Mouse (Mus musculus) lung, adult 2 months (tissue): ENCODE results near the gene Tctex1d2. TPM values are rescaled to one million over a fixed set of nuclear protein-coding genes. Genes with fewer than 3 reads are reported as not detected.
A peak's percentile ranks its signal among the peaks of the same experiment; 100 is the strongest.

Source experiments
- DNase-seq: peaks from one replicate; pipeline ENCODE4 v3.0.0; 2022
- H3K4me1 ChIP-seq: fragments of 200-500 bp; 2 replicates; pipeline ENCODE4 v1.6.1; 2011; ENCODE audit warnings: low read length; ENCODE audit not compliant: control insufficient read depth, insufficient read depth
- H3K4me3 ChIP-seq: fragments of 200-500 bp; replicated peaks from 2 replicates; pipeline ENCODE3; 2011; ENCODE audit warnings: low read depth, mild to moderate bottlenecking, control low read depth, low read length; ENCODE audit errors: extremely low read depth
- CTCF ChIP-seq: fragments of 200-500 bp; IDR thresholded peaks from 2 replicates; pipeline ENCODE4 v1.5.1; 2011; ENCODE audit warnings: mild to moderate bottlenecking, low read length, control low read depth; ENCODE audit not compliant: insufficient read depth
- POLR2A ChIP-seq: fragments of 200-500 bp; IDR thresholded peaks from 2 replicates; pipeline ENCODE4 v1.6.1; 2011; ENCODE audit warnings: low read depth, mild to moderate bottlenecking, control low read depth, low read length, borderline replicate concordance; ENCODE audit errors: extremely low read depth
- WGBS: fragments of 180-500 bp; shearing (Covaris S2); methylation state at CpG from one replicate; pipeline ENCODE4 v1.1.7; 2018; 5-methylcytosine and 5-hydroxymethylcytosine counted together
- polyA plus RNA-seq: library from polyadenylated mRNA; depleted of rRNA; stranded (reverse); fragments of >200 nt; gene quantifications from 2 replicates; pipeline ENCODE4 v1.2.3, GENCODE M21; 2012; rRNA removed

Gene Tctex1d2
- polyA plus RNA-seq, result 3.3 and 5.5 TPM in 2 replicates

DNA sequence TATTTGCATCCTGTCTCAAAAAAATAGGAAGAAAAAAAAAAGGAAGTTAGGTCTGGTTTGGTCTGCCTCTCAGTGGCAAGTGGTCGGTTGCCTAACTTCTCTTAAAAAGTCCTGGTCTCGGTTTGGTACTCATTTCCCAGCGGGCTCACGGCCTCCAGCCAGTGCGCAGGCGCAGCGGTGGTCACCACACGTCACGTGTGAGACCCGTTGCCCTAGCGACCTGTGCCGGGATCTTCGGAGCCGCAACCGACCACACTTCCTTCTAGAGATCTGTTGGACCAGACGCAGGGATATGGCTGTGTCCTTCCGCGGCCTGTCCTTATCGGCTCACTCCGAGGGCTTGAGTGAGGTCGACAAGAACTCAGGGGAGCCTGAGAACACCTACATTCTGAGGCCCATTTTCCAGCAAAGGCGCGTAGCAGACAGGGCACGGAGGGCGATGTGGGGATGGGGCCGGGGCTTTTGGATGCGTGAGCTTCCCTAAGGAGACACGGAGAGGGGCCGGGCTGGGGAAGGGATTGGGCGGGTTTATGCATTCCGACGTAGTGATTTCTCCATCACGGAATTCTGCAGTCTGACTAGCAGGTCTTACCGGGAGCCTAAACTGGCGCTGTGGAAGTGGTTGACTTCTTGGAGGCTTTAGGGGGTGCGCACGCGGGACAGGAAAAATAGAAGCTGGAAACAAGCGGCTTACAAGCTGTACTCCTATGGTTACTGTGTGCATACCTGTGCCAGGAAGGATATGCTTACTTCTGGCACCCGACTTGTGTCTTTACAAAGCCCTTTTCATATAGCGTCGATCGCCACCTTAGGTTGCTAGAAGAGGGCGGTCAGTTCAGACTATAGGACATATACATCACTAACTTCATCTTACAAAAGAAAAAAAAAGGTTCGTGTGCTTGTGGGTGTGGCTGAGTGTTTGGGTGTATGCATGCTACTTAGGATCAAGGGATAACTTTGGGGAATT lies at the start of gene Tctex1d2:
Tctex1d2 (plus strand) TSS at position 186 of the 967 bp plus-strand sequence.
- DNase-seq, result peak; percentile 90
- Histone ChIP-seq H3K4me3 (peak within 1 kb of the TSS; percentile 99), H3K4me1 (peaks cover 3% of the 10 kb centered on the region; the same call in 1 of the 2 replicates)
- under 1% methylated on average over 45 of the region's 45 CpGs for WGBS
- TF ChIP-seq CTCF (no peak), POLR2A (peak; percentile 87; the same call in 1 of the 2 replicates)

DNA sequence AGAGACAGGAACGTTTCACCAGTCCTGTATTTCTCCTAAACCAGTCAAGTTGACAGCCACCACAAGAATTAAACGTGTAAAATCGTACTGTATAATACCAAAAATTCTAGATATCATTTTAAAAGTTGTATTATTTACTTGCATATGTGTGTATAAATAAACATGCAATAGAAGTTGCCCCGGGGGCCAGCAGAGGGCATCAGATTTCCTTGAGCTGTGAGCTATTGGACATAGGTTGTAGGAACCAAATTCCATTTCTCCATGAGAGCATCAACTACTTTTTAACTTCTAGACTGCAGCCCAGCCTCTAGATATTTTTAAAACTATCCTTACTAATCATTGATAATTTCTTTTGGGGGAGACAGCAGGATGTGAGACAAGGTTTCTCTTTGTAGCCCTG lies 48.2 kb upstream of the Tctex1d2 start:
- Histone ChIP-seq H3K4me3 (no peak overlapping the region), H3K4me1 (no peaks in the 10 kb centered on the region)
- 81% methylated on average over 4 of the region's 4 CpGs for WGBS
- DNase-seq, result no peak
- no peak for TF ChIP-seq CTCF
- TF ChIP-seq POLR2A, result no peak

DNA sequence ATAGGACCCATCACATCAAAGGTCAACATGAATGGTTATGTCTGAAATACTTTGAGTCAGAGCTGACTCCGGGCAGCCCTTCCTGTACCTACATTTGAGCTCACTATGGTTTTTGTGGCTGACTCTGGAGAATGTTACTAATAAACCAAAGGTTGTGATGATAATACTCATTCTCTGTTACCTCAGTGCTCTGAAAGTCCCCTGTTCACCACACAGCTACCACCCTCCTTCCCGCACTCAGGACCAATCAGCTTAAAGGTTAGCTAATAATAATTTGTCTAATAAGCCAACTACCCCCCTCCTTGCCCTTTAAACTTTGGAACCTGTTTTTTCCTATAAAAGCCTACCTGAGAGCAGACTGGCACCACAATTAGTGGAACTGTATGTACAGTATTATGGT lies 39.9 kb upstream of the Tctex1d2 start:
- no peak for TF ChIP-seq CTCF
- no peak for TF ChIP-seq POLR2A
- Histone ChIP-seq H3K4me3 (no peak overlapping the region), H3K4me1 (no peaks in the 10 kb centered on the region)
- WGBS, result 93% methylated on average over 2 of the region's 2 CpGs
- no peak for DNase-seq

DNA sequence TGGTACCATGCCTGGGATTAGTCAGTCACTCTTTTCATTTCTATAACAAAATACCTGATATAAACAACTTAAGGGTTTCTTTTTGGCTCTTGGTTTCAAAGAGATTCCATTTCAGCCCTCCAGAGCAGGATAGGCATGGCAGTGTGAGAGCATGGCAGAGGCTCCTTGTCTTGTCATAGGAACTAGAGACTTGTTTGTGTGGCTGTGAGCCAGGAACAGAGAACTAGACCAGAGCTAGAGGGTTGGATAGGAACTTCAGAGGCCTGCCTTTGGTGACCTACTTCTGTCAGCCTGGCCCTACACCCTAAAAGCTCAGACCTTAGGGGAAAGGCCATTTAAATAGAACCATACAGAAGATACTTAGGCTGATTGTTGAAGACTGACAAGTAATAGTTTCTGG lies 36.6 kb upstream of the Tctex1d2 start:
- H3K4me3 ChIP-seq, result no peak overlapping the region
- no peak for DNase-seq
- no peak for TF ChIP-seq POLR2A
- TF ChIP-seq CTCF, result no peak
- H3K4me1 ChIP-seq, result no peaks in the 10 kb centered on the region

DNA sequence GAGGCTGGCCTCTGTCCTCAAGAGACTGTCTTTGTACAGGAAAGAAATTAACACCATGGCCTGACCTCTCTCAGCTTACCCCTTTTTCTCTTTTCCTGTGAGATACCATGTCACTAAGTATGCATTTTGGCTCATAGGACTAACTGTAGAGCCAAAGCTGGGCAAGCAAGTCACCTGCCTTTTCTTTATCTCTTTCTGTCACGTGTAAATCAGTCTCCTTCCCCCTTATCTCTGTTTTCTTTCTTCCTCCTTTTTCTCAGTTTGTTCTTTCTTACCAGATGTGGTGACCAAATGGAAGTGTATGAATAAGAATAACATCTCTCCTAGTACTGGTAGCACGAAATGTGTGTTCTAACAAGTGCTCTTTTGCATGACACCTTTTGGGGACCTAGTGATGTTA lies 34.6 kb upstream of the Tctex1d2 start:
- Histone ChIP-seq H3K4me3 (no peak overlapping the region), H3K4me1 (no peaks in the 10 kb centered on the region)
- no peak for TF ChIP-seq CTCF
- no peak for TF ChIP-seq POLR2A
- DNase-seq, result no peak
- 79% methylated on average over 2 of the region's 2 CpGs for WGBS

DNA sequence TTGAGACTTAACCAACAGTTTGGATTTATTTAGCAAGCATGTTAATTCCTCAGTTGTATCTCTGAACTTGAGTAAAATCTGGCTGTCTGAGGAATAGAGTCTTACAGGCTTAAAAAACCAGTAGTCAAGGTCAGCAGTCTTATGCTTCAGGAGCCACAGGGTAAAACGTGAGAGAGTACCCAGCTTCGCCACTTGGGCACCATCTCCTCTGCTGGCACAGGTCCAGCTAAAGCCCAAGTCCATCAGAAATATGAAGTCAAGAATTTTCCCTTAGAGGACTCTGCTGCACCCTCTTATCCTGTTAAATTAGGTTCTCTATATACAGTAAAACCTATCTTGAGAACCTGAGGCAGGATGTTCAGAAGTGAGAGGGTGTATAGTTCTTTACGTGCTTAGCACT lies 32.7 kb upstream of the Tctex1d2 start:
- DNase-seq, result no peak
- no peak for TF ChIP-seq CTCF
- TF ChIP-seq POLR2A, result no peak
- Histone ChIP-seq H3K4me3 (no peak overlapping the region), H3K4me1 (no peaks in the 10 kb centered on the region)
- WGBS, result 73% methylated on average over 3 of the region's 3 CpGs

DNA sequence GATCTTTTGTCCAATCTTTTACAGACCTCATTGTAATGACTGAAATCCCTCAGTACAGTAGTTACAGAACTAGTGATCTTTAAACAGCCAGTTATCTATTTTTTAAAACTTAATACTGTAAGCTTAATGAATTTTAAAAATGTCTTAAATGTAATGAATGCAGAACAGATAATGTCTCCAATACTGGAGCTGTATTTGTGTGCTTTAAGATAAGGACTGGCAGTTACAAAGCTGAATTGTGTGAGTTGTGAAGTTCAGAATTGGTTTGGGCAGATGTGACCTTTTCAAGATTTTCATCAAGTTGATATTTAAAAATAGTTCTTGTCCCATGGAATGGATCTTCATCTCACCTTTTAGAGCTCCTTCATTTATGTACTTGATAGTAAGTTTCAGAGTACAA lies 30.5 kb upstream of the Tctex1d2 start:
- Histone ChIP-seq H3K4me1 (no peaks in the 10 kb centered on the region), H3K4me3 (no peak overlapping the region)
- no peak for DNase-seq
- no peak for TF ChIP-seq CTCF
- TF ChIP-seq POLR2A, result no peak

DNA sequence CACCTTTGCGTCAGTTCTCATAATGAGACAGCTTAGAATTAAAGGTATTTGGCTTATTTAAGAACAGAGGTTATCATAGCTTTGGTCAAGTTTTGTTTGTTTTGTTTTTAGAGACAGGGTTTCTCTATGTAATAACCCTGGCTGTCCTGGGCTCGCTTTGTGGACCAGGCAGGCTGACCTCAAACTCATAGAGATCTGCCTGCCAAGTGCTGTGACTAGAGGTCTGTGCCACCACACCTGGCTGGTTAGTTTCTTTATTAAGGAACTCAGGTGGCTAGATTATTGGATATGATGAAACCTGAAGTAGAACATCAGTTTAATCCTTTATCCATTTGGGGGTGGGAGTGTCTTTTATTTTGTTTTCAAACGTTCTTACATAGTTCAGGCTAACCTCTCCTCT lies 29.7 kb upstream of the Tctex1d2 start:
- no peak for DNase-seq
- no peaks in the 10 kb centered on the region for H3K4me1 ChIP-seq
- no peak for TF ChIP-seq POLR2A
- TF ChIP-seq CTCF, result no peak
- 78% methylated on average over 3 of the region's 3 CpGs for WGBS
- no peak overlapping the region for H3K4me3 ChIP-seq

DNA sequence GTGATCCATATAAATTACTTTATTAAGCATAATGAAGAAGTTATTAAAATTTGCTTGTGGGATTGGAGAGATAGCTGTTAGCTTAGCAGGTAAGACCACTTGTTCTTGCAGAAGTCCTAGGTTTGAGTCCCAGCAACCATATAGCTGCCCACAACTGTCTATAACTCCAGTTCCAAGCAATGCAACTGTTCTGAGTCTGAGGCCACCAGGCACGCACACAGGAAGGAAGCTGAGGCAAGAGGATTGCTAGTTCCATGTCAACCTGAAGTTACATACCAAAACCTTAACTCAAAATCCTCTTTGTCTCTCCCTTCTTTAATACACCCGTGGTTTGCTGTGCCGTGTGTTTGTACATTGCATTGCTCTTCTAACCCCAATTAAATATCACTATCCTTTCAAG lies 28.6 kb upstream of the Tctex1d2 start:
- TF ChIP-seq CTCF (no peak), POLR2A (no peak)
- Histone ChIP-seq H3K4me3 (no peak overlapping the region), H3K4me1 (no peaks in the 10 kb centered on the region)
- no peak for DNase-seq
- WGBS, result 89% methylated on average over 3 of the region's 3 CpGs
